Mouse (Mus musculus): Measurements from ENCODE around the gene Esam.

DNA sequence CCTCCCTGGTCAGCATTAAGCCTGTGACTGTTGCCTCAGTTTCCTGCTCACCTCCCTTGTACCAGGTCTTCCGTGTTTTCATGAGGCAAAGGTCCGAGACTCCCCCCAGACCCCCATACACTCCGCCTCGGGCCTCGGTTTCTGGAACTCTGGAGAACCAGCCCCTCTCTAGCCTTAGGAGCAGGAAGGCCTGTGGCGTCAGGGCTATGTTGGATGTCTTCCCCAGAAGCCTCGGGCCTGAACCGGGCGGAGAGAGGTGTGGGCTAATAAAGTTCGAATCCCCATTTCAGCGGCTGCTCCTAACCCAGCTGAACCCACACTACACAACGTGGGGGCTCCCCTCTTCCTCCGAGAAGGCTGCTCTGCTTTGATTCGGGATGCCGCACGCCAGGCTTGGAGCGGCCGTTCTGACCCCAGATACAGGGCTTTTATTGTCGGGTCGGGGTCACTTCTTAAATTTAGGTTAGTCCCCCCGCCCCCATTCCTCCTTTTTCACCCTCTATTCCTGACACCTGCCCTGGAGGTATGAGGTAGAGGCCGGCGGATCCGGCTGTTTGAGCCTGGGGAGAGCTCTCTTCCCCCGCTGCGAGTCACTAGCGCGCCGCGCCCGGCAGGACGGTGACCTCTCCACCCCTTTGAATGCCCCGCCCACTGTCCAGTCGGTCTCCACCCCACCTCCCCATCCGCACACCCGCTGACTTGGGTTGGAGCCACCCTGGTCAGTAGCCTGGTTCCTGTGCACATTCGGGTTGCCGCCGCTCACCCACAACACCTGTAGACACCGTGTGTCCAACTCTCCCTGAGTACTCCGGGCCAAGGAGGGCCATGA lies at the start of gene Esam:
- no peak for TF ChIP-seq CTCF (IDR thresholded peaks at IDR 0.05; ENCODE audit: low read depth, low read length)
- TF ChIP-seq POLR2A (IDR thresholded peaks at IDR 0.05; ENCODE audit: borderline replicate concordance, low read depth, low read length): no peak
